Mouse (Mus musculus): Measurements from ENCODE around the gene Adat3.

Adat3 gene

GRCm38 (mm10) chr10:80602698-80603325 lies at the start of gene Adat3, which contains the start of gene Scamp4:
Gene Adat3, plus strand, starts transcription at chr10:80602880.
Gene Scamp4, plus strand, starts transcription at chr10:80602872.
- DNase-seq: peak; percentile 97

GRCm38 (mm10) chr10:80553575-80553974 lies 49.1 kb upstream of the Adat3 start:
- no peak for DNase-seq

- no peak for DNase-seq
Measured at GRCm38 (mm10) chr10:80553997-80554396, 48.7 kb upstream of the Adat3 start.

- peak; percentile 53 for DNase-seq
Measured at GRCm38 (mm10) chr10:80557346-80557965, 45.2 kb upstream of the Adat3 start.

GRCm38 (mm10) chr10:80559431-80559830 lies 43.2 kb upstream of the Adat3 start:
- no peak for DNase-seq

- no peak for DNase-seq
Measured at GRCm38 (mm10) chr10:80560621-80561020, 42.1 kb upstream of the Adat3 start.

GRCm38 (mm10) chr10:80561116-80561944 lies 41.4 kb upstream of the Adat3 start, which contains the start of gene Rexo1:
Gene Rexo1, minus strand, starts transcription at chr10:80561560.
- DNase-seq: peak; percentile 94

GRCm38 (mm10) chr10:80566375-80567092 lies 36.1 kb upstream of the Adat3 start:
- peak; percentile 89 for DNase-seq

- no peak for DNase-seq
Measured at GRCm38 (mm10) chr10:80568876-80569275, 33.8 kb upstream of the Adat3 start.

- no peak for DNase-seq
Measured at GRCm38 (mm10) chr10:80569664-80570066, 33.0 kb upstream of the Adat3 start.

GRCm38 (mm10) chr10:80570419-80570818 lies 32.3 kb upstream of the Adat3 start:
- DNase-seq: no peak

- DNase-seq: no peak
Measured at GRCm38 (mm10) chr10:80570871-80571836, 31.5 kb upstream of the Adat3 start.

- no peak for DNase-seq
Measured at GRCm38 (mm10) chr10:80572477-80572876, 30.2 kb upstream of the Adat3 start.

- DNase-seq: peak; percentile 76
Measured at GRCm38 (mm10) chr10:80573944-80574343, 28.7 kb upstream of the Adat3 start.

- no peak for DNase-seq
Measured at GRCm38 (mm10) chr10:80574896-80575295, 27.8 kb upstream of the Adat3 start.

GRCm38 (mm10) chr10:80575925-80576324 lies 26.8 kb upstream of the Adat3 start:
- DNase-seq: no peak

GRCm38 (mm10) chr10:80576351-80577194 lies 26.1 kb upstream of the Adat3 start:
- peak; percentile 61 for DNase-seq

- DNase-seq: peak; percentile 96
Measured at GRCm38 (mm10) chr10:80577195-80578130, 25.2 kb upstream of the Adat3 start, which contains the start of gene Klf16. Gene Klf16, minus strand, starts transcription at chr10:80577321.

- DNase-seq: peak; percentile 49
Measured at GRCm38 (mm10) chr10:80578131-80578750, 24.4 kb upstream of the Adat3 start.
